Mouse (Mus musculus) spleen, postnatal 4 days (tissue): ENCODE measurements around the gene Zbtb40.

Experiments
- DNase-seq, 2 experiments: peaks; one replicate each; pipeline ENCODE4 v3.0.0; 2022; ENCODE audit warnings: low spot score in 2 of 2

Gene Zbtb40

DNA sequence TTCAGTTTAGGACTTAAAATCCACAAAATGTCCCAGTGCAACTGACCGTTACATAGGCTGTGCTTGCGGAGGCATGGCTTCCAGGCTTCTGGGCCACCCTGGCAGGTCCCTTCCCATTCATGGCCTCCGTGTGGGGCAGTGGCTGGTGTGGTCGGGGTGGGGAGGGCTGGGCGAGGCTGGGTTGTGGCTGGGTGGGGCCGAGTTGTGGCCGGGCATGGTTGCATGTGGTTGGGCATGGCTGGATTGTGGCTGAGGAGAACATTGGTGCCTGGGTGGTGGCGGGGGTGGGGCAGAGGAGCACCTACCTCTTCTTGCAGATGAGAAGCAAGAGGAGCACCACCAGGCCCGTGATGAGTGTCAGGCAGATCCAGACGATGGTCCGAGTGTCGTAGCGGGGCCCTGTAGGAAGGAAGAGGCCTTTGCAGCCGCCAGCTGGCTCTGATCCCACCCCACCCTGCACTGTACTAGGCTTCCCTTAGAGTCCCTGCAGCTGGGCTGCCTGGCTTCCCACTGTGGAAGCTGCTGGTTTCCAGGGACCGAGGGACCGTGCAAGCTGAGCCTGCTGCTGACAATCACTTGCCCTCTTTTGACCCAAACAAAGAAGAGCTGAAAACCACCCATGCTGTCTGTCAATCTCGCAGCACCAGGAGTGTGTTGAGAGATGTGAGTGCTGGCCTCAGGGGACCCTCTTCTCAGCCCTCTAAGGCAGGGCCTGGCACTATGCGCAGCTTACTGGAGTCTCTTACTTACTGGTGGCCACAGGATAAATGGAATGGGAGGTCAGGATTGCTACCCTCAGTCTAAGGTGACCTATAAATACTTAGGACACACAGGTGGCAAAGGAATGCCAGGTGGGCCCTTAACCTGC, 113.6 kb downstream of the Zbtb40 start:
- no peak for DNase-seq

DNA sequence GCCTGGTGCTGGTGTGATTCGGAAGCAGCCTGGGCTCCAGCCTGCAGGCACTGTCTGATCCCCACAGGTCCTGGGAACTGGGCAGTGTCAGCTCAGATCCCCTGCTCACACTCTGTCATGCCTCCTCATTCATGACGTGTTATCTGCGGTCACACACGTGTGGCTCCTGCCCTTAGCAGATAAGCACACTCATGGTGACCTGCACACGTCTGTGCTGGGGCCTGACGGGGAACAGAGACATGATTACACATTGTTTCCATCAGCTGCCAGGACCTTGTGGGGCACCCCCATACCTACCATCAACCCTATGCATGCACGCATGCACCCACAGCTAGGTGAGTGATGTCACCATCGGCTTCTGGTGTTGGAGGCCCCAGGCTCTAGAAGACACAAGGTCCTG, 118.1 kb downstream of the Zbtb40 start:
- DNase-seq = no peak
